Mouse (Mus musculus) heart, postnatal 0 days (tissue): Measurements from ENCODE around the gene Wfdc15b. TPM values are rescaled to one million over a fixed set of nuclear protein-coding genes. Genes with fewer than 3 reads are reported as not detected.
A peak's percentile ranks its signal among the peaks of the same experiment; 100 is the strongest.

Experiments used
- ATAC-seq: fragments of 200-750 bp; cut with Nextera tagmentation; 2 replicates; pipeline ENCODE4 v1.8.0; 2017; ENCODE audit warnings: low read depth, moderate number of reproducible peaks, moderate library complexity; ENCODE audit not compliant: insufficient read depth
- DNase-seq: peaks from one replicate; pipeline ENCODE4 v3.0.0-alpha.2; 2016; ENCODE audit warnings: low spot score
- H3K27ac ChIP-seq: fragments of 300-500 bp; sonication (generic); 2 replicates; pipeline ENCODE4 v1.5.1; 2014; ENCODE audit warnings: low read depth, mild to moderate bottlenecking
- H3K27me3 ChIP-seq: fragments of 300-500 bp; sonication (generic); 2 replicates; pipeline ENCODE4 v1.6.1; 2014; ENCODE audit warnings: low read length, mixed read lengths; ENCODE audit not compliant: control insufficient read depth, insufficient read depth
- H3K36me3 ChIP-seq: fragments of 300-500 bp; sonication (generic); replicated peaks from 2 replicates; pipeline ENCODE4 v1.6.1; 2014; ENCODE audit warnings: low read length, mixed read lengths; ENCODE audit not compliant: control insufficient read depth, insufficient read depth
- H3K4me1 ChIP-seq: fragments of 300-500 bp; sonication (generic); 2 replicates; pipeline ENCODE4 v1.6.1; 2014; ENCODE audit warnings: antibody characterized with exemption; ENCODE audit not compliant: control insufficient read depth, insufficient read depth
- H3K4me2 ChIP-seq: fragments of 300-500 bp; sonication (generic); 2 replicates; pipeline ENCODE4 v1.6.1; 2014; ENCODE audit warnings: low read depth, mild to moderate bottlenecking, low read length, moderate library complexity
- H3K4me3 ChIP-seq: fragments of 300-500 bp; sonication (generic); 2 replicates; pipeline ENCODE4 v1.5.1; 2014; ENCODE audit warnings: low read depth, low read length
- H3K9ac ChIP-seq: fragments of 300-500 bp; sonication (generic); replicated peaks from 2 replicates; pipeline ENCODE4 v1.6.1; 2014; ENCODE audit warnings: low read depth, low read length, mixed read lengths
- H3K9me3 ChIP-seq: fragments of 300-500 bp; sonication (generic); replicated peaks from 2 replicates; pipeline ENCODE4 v1.6.1; 2016; ENCODE audit warnings: low read length; ENCODE audit not compliant: control insufficient read depth
- CTCF ChIP-seq: IDR thresholded peaks from 2 replicates; pipeline ENCODE4 v1.5.1; 2016; ENCODE audit warnings: antibody characterized with exemption, control low read depth, low read depth
- EP300 ChIP-seq: IDR thresholded peaks from 2 replicates; pipeline ENCODE4 v1.6.1; 2016; ENCODE audit warnings: antibody characterized with exemption, low read depth
- WGBS: fragments of 180-500 bp; shearing (Covaris S2); extraction: QIAGEN DNeasy Blood & Tissue Kit; methylation state at CpG from one replicate; pipeline ENCODE4 v1.1.7; 2014; 5-methylcytosine and 5-hydroxymethylcytosine counted together
- polyA plus RNA-seq: library from polyadenylated mRNA; unstranded; fragments of >200 nt; fragmentation: Nextera tagmentation; extraction: Ambion mirVana; gene quantifications from 2 replicates; pipeline ENCODE4 v1.2.1, GENCODE M21; 2015
- total RNA-seq: library from RNA; depleted of rRNA; stranded (reverse); fragments of >200 nt; gene quantifications from 2 replicates; pipeline ENCODE4 v1.2.3, GENCODE M21; 2014; ENCODE audit warnings: low replicate concordance

The Wfdc15b gene
- total and polyA plus RNA-seq, 2 experiments from 2014 or later: not detected

DNA sequence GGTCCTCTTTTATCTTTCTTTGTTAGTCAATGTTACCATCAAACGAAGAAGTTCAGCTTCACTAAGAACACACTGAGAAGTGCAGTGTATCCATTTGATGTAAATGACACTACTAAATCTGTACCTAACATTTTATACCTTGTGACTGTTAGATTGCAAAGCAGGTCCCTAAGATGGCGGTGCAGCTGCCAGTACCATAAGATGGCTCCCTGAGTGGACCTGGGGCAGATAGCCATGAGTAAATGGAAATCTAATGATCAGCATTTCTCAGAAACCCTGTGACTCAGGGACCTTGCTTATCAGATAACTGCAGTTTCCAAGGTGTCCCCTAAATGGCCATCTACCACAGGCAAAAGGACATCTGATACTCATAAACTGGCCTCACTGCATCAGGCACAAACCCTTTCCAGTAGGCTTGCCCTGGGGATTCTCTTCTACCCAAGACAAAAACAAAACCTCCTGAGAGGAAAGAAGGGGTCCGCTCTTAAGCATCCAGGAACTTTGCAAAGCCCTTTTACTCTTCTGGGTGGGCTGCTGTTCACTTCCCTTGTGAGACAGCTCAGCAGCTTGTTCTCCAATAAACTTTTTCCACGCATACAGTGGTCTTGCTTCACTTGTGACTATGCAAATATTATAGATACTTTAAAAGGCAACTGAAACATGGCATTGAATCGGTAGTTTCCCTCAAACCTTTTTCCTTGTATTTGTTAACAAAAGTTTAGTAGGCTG, 25.3 kb downstream of the Wfdc15b start:
- H3K9me3 ChIP-seq: no peaks in the 10 kb centered on the region
- 83% methylated on average over 5 of the region's 5 CpGs for WGBS
- H3K36me3 ChIP-seq: no peaks in the 10 kb centered on the region
- no peak for DNase-seq
- no peak overlapping the region for H3K4me2 ChIP-seq
- no peak overlapping the region for H3K27ac ChIP-seq
- TF ChIP-seq CTCF (no peak), EP300 (no peak)
- 0 out of 2 replicates have a peak, but pooled peaks cover 4% of the 10 kb centered on the region for H3K27me3 ChIP-seq
- no peak overlapping the region for H3K9ac ChIP-seq
- no peak overlapping the region for H3K4me3 ChIP-seq
- ATAC-seq: no peak
- no peaks in the 10 kb centered on the region for H3K4me1 ChIP-seq

- Histone ChIP-seq H3K9ac (no peak overlapping the region), H3K36me3 (no peaks in the 10 kb centered on the region), H3K4me2 (no peak overlapping the region), H3K4me3 (no peak overlapping the region), H3K27me3 (0 out of 2 replicates have a peak, but pooled peaks cover 4% of the 10 kb centered on the region), H3K4me1 (no peaks in the 10 kb centered on the region), H3K27ac (no peak overlapping the region), H3K9me3 (no peaks in the 10 kb centered on the region)
- ATAC-seq (no peak), DNase-seq (no peak)
- 57% methylated on average over 5 of the region's 5 CpGs for WGBS
- no peak for TF ChIP-seq EP300
- no peak for TF ChIP-seq CTCF
These were observed 26.4 kb downstream of the Wfdc15b start for GRCm38 (mm10) chr2:164194959-164195630.

DNA sequence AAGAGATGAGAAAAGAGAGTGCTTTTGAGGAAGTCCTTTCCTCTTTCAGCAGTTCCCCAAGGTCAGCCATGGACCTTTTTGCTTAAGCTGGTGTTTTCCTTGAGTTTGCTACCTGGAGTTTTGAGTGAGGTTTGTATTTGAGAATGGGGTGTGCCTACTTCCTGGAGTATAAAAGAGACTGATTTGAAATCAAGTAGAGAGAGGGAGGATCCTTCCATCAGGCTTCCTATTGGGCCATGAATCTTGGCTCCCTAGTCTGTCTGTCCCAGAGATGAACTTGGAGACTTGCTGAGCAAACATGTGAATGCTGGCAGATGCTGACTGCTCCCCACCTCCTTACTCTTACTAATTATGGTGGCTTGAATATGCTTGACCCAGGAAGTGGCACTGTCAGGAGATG, 29.2 kb downstream of the Wfdc15b start:
- Histone ChIP-seq H3K9ac (no peak overlapping the region), H3K27ac (no peak overlapping the region), H3K4me3 (no peak overlapping the region), H3K4me1 (no peaks in the 10 kb centered on the region), H3K9me3 (no peaks in the 10 kb centered on the region), H3K27me3 (peaks cover 4% of the 10 kb centered on the region; the same call in 1 of the 2 replicates), H3K36me3 (no peaks in the 10 kb centered on the region), H3K4me2 (no peak overlapping the region)
- TF ChIP-seq CTCF (no peak), EP300 (no peak)
- DNase-seq: no peak
- no peak for ATAC-seq

GRCm38 (mm10) chr2:164190576-164190975, 30.9 kb downstream of the Wfdc15b start, which contains the start of gene Wfdc12:
Gene Wfdc12, minus strand, starts transcription at chr2:164190608.
- Histone ChIP-seq H3K4me2 (no peak within 1 kb of the TSS), H3K9ac (no peak within 1 kb of the TSS), H3K9me3 (no peaks in the 10 kb centered on the region), H3K27ac (no peak within 1 kb of the TSS), H3K4me3 (no peak within 1 kb of the TSS), H3K4me1 (no peaks in the 10 kb centered on the region), H3K36me3 (no peaks in the 10 kb centered on the region), H3K27me3 (peaks cover 4% of the 10 kb centered on the region; the same call in 1 of the 2 replicates)
- ATAC-seq (no peak), DNase-seq (no peak)
- TF ChIP-seq EP300 (no peak), CTCF (no peak)
- 76% methylated on average over 6 of the region's 6 CpGs for WGBS

- Histone ChIP-seq H3K36me3 (no peaks in the 10 kb centered on the region), H3K9ac (no peak overlapping the region), H3K9me3 (no peaks in the 10 kb centered on the region), H3K27me3 (peaks cover 4% of the 10 kb centered on the region; the same call in 1 of the 2 replicates), H3K4me2 (no peak overlapping the region), H3K4me3 (no peak overlapping the region), H3K4me1 (no peaks in the 10 kb centered on the region), H3K27ac (no peak overlapping the region)
- DNase-seq: no peak
- ATAC-seq: no peak
- no peak for TF ChIP-seq EP300
- peak; percentile 43 for TF ChIP-seq CTCF
- 31% methylated on average over 5 of the region's 5 CpGs for WGBS
These were observed 32.7 kb downstream of the Wfdc15b start for GRCm38 (mm10) chr2:164188722-164189121.
